Mouse (Mus musculus): ENCODE measurements at regions not wholly inside any gene's neighbourhood (a gene's known extent, or its start where the extent isn't known, plus 50 kb on each side); places are given as distances from the start of the nearest gene placed in this dataset.

DNA sequence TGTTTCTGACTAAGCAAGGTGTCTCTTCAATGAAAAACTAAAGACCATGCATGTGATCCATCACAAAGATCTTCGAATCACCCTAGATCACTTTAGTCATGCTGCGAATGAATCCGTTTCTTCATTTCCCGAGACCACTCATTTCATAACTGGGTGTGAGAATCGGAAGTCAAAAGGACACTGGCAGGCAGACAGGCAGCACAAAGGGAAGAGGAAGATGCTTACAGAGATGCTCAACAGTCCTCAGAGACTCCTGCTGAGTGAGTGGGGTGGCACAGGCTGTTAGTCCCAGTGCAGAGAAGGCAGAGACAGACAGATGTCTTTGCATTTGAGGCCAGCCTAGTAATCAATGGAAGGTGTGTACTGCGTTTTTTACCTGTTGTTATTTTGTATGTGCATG, 155.6 kb upstream of the Jmjd1c start:
- no peak for DNase-seq

DNA sequence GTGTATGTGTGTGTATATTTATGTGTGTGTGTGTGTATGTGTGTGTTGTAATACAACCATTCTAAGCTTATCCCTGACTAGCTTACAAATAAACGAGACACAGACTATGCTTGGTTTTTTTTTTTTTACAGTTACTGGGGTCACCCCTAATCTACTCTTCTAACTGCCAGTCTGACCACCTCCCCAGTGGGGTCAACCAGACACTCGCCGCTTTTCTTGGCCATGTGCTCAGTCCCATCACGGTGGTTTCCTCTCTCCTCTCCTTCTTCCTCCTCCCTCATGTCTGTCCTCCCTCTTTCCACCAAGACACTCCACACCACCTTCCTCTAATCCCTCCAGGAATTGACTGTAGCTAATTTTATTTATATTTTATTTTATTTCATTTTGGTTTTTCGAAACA, 155.0 kb upstream of the Jmjd1c start:
- DNase-seq, result no peak

DNA sequence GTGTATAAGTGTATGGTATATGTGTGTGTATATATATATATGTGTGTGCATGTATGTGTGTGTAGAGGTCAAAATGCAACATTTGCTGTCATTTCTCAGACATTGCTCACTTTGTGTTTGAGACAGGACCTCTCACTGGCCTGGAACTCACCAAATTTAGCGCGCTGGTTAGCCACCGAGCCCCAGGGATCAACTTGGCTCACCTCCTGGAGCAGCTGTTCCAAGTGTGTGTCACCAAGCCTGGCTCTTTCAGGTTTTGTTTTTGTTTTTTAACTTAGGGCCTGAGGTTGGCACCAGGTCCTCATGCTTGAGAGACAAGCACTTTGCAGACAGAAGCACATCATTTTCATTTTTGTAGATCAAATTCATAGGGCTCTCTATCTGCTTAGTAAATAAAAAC, 154.0 kb upstream of the Jmjd1c start:
- DNase-seq, result peak; percentile 45

GRCm38 (mm10) chr10:66943875-66944274, 152.1 kb upstream of the Jmjd1c start:
- peak; percentile 54 for DNase-seq

DNA sequence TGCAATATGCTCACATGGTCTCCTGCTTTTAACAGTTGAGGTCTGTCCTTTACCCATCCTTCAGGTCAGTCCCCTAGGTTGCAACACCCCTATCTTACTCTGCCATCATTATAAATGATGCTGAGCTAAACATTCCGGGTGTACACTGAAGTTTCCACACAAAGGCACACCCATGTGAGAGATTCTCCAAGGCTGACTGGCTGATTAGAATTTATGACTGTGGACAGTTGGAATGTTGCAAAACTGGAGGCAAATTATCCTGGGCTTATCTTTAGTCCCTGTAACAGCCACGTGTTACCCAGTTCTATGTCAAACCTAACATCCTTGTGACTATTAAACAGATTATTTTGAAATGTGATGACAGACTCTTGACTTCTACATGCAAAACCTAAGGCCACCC, 149.8 kb upstream of the Jmjd1c start:
- no peak for DNase-seq

- DNase-seq, result no peak
Observed at GRCm38 (mm10) chr10:66948329-66948728, 147.6 kb upstream of the Jmjd1c start.

- no peak for DNase-seq
Observed at GRCm38 (mm10) chr10:66950441-66950840, 145.5 kb upstream of the Jmjd1c start.

DNA sequence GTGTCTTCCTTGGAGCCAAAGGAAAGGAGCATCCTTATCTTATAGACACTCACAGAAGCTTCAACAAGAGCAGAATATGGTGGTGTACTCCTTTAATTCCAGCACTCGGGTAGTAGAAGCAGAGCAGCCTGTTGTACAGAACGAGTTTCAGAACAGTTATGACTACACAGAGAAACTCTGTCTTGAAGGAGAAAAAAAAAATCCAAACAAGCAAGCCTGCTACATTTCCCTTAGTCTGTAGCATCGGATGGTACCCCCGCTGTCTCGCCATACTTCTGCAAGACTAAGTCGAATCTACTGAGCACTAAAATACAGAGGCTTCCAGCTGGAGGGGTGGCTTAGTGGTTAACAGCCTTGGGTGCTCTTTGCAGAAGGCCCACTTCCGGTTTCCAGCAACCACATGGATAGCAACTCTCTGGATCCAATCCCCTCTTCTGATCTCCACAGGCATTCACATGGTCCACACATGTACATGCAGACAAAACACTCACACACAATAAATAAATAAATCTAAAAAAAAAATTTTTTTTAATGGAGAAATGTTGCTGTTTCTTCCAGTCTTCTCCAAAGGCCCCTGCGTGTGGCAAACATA, 144.6 kb upstream of the Jmjd1c start:
- no peak for DNase-seq

DNA sequence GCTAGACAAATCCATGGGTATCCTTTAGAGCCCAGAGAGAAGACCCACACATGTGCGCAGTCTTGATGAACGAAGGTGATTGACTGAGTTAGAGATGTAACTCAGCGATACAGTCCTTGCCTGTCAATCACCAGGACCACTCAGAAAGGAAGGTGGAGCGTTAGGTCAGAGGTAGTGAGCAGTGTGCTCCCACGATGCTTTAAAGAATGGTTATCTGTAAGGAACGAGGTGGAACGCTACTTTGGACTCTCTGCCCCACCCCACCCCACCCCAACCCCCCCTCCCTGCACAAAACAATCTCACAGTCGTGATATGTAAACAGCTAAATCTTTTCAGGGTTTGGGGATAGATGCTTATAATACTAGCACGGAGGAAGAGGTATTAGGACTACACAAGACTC, 144.0 kb upstream of the Jmjd1c start:
- no peak for DNase-seq

- no peak for DNase-seq
Observed at GRCm38 (mm10) chr10:66953248-66953975, 142.5 kb upstream of the Jmjd1c start.

- peak; percentile 51 for DNase-seq
Observed at GRCm38 (mm10) chr10:66953976-66954505, 141.9 kb upstream of the Jmjd1c start.

DNA sequence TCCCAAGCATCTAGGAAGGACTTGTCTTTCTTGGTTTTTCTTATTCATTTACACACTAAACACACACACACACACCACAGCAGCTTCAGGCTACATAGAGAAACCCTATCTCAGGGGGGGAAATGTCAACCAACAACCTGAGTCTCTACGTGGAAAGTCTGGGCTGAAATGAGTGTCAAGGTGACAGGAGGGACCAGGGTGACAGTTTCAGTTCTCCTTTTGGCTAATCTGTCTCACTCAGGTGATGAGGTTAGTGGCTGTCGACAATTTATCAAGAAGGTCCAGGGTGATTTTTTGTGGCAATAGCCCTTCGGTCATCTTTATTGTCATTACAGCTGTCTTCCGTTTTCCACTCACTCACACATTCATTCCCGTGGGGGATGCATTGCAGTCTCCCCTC, 140.5 kb upstream of the Jmjd1c start:
- no peak for DNase-seq

DNA sequence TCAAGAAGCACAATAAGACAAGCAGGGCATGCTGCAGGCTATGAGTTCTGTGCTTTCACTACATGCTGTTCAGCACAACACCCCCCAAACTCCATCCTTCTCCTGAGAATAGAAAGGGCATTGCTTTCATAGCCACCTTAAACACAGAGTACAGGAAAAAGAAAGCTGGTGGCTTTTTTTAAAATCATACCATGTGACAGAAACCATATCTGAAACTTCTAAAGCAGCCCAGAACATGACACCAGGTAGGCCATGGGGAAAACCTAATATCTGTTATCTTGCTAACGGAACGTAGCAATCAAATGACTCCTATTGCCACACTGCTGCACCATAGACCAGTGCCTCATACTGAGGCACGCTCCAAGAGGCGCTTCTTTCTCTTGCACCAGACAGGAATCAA, 139.3 kb upstream of the Jmjd1c start:
- DNase-seq, result no peak

DNA sequence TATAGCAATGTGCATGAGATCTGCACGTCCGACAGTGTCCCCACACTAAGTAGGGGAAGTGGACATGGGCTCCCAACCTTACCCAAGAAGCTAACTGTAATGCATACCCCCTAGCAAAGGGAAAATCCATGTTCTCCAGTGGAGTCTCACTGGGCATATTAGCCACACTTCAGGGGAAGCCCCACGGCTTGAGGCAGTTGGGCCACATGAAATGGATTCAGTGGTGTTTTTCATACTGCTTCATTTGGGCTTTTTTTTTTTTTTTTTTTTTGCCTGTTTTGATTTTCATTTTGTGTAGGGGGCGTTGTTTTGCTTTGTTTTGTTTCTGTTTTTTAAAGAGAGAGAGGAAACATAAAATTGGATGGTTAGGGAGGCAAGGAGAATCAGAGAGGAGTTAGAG, 138.6 kb upstream of the Jmjd1c start:
- DNase-seq, result no peak

All from heart, postnatal 4 days (tissue).